Mouse (Mus musculus) kidney, embryonic 15.5 days (tissue): ENCODE results near the gene Galnt3. TPM values are rescaled to one million over a fixed set of nuclear protein-coding genes. Genes with fewer than 3 reads are reported as not detected.
A peak's percentile ranks its signal among the peaks of the same experiment; 100 is the strongest.

Experiments
- ATAC-seq: fragments of 200-750 bp; cut with Nextera tagmentation; replicated peaks from 2 replicates; pipeline ENCODE4 v1.8.0; 2017; ENCODE audit warnings: moderate TSS enrichment; ENCODE audit not compliant: low FRiP score
- H3K27ac ChIP-seq: fragments of 300-500 bp; sonication (generic); 2 replicates; pipeline ENCODE4 v1.5.1; 2015; ENCODE audit warnings: mild to moderate bottlenecking, inconsistent platforms
- H3K27me3 ChIP-seq: fragments of 300-500 bp; sonication (generic); 2 replicates; pipeline ENCODE4 v1.6.1; 2015; ENCODE audit warnings: inconsistent platforms
- H3K36me3 ChIP-seq: fragments of 300-500 bp; sonication (generic); 2 replicates; pipeline ENCODE4 v1.6.1; 2015; ENCODE audit warnings: inconsistent platforms
- H3K4me1 ChIP-seq: fragments of 300-500 bp; sonication (generic); 2 replicates; pipeline ENCODE4 v1.6.1; 2015; ENCODE audit warnings: inconsistent platforms
- H3K4me2 ChIP-seq: fragments of 300-500 bp; sonication (generic); 2 replicates; pipeline ENCODE4 v1.6.1; 2015; ENCODE audit warnings: moderate library complexity, mild to moderate bottlenecking, inconsistent platforms
- H3K4me3 ChIP-seq: fragments of 300-500 bp; sonication (generic); replicated peaks from 2 replicates; pipeline ENCODE4 v1.5.1; 2015; ENCODE audit warnings: mild to moderate bottlenecking, inconsistent platforms
- H3K9ac ChIP-seq: fragments of 300-500 bp; sonication (generic); 2 replicates; pipeline ENCODE4 v1.6.1; 2015; ENCODE audit warnings: mild to moderate bottlenecking, inconsistent platforms
- H3K9me3 ChIP-seq: fragments of 300-500 bp; sonication (generic); replicated peaks from 2 replicates; pipeline ENCODE4 v1.6.1; 2016; ENCODE audit warnings: inconsistent platforms
- WGBS: fragments of 180-500 bp; shearing (Covaris S2); methylation state at CpG from one replicate; pipeline ENCODE4 v1.1.7; 2015; ENCODE audit warnings: mixed read lengths; 5-methylcytosine and 5-hydroxymethylcytosine counted together
- polyA plus RNA-seq: library from polyadenylated mRNA; unstranded; fragments of >200 nt; fragmentation: Nextera tagmentation; extraction: Ambion mirVana; gene quantifications from 2 replicates; pipeline ENCODE4 v1.2.1, GENCODE M21; 2015

Galnt3 gene
- polyA plus RNA-seq = 9.8 and 12.7 TPM in 2 replicates

- H3K9ac ChIP-seq = peak within 1 kb of the TSS; percentile 67
- peak within 1 kb of the TSS; percentile 48; the same call in 1 of the 2 replicates for H3K27ac ChIP-seq
- H3K4me3 ChIP-seq = peak within 1 kb of the TSS; percentile 76
- ATAC-seq = peak; percentile 89
- H3K27me3 ChIP-seq = peaks cover 31% of the 10 kb centered on the region
- peaks cover 11% of the 10 kb centered on the region for H3K4me1 ChIP-seq
- no peaks in the 10 kb centered on the region for H3K9me3 ChIP-seq
- no peaks in the 10 kb centered on the region for H3K36me3 ChIP-seq
- H3K4me2 ChIP-seq = peak within 1 kb of the TSS; percentile 100
- under 1% methylated on average over 70 of the region's 74 CpGs for whole genome bisulfite sequencing
Measured at GRCm38 (mm10) chr2:66124591-66125271, at the start of gene Galnt3. Galnt3 (minus strand) TSS chr2:66124994.

GRCm38 (mm10) chr2:66173134-66173533, 48.3 kb upstream of the Galnt3 start:
- no peaks in the 10 kb centered on the region for H3K9me3 ChIP-seq
- no peak overlapping the region for H3K4me3 ChIP-seq
- H3K4me1 ChIP-seq = peaks cover 7% of the 10 kb centered on the region; the same call in 1 of the 2 replicates
- no peak overlapping the region for H3K9ac ChIP-seq
- no peak for ATAC-seq
- no peak overlapping the region for H3K27ac ChIP-seq
- 78% methylated on average over 5 of the region's 5 CpGs for WGBS
- H3K4me2 ChIP-seq = no peak overlapping the region
- H3K36me3 ChIP-seq = no peaks in the 10 kb centered on the region
- peaks cover 8% of the 10 kb centered on the region; the same call in 1 of the 2 replicates for H3K27me3 ChIP-seq

- Histone ChIP-seq H3K27ac (no peak overlapping the region), H3K27me3 (peaks cover 8% of the 10 kb centered on the region; the same call in 1 of the 2 replicates), H3K9me3 (no peaks in the 10 kb centered on the region), H3K4me1 (peaks cover 7% of the 10 kb centered on the region; the same call in 1 of the 2 replicates), H3K4me3 (no peak overlapping the region), H3K4me2 (peak overlapping the region; percentile 39), H3K9ac (no peak overlapping the region), H3K36me3 (no peaks in the 10 kb centered on the region)
- 58% methylated on average over 3 of the region's 3 CpGs for WGBS
- peak; percentile 90 for ATAC-seq
Measured at GRCm38 (mm10) chr2:66171643-66172042, 46.8 kb upstream of the Galnt3 start.

GRCm38 (mm10) chr2:66170721-66171120, 45.9 kb upstream of the Galnt3 start:
- 49% methylated on average over 11 of the region's 11 CpGs for WGBS
- Histone ChIP-seq H3K36me3 (no peaks in the 10 kb centered on the region), H3K4me2 (no peak overlapping the region), H3K9ac (no peak overlapping the region), H3K4me3 (no peak overlapping the region), H3K4me1 (peaks cover 7% of the 10 kb centered on the region; the same call in 1 of the 2 replicates), H3K27ac (no peak overlapping the region), H3K9me3 (no peaks in the 10 kb centered on the region), H3K27me3 (peaks cover 8% of the 10 kb centered on the region; the same call in 1 of the 2 replicates)
- no peak for ATAC-seq

GRCm38 (mm10) chr2:66165025-66165424, 40.2 kb upstream of the Galnt3 start:
- H3K27ac ChIP-seq = no peak overlapping the region
- 90% methylated on average over 8 of the region's 8 CpGs for WGBS
- H3K9me3 ChIP-seq = no peaks in the 10 kb centered on the region
- no peak for ATAC-seq
- no peak overlapping the region for H3K9ac ChIP-seq
- H3K4me1 ChIP-seq = no peaks in the 10 kb centered on the region
- H3K36me3 ChIP-seq = no peaks in the 10 kb centered on the region
- H3K4me3 ChIP-seq = no peak overlapping the region
- no peak overlapping the region for H3K4me2 ChIP-seq
- no peaks in the 10 kb centered on the region for H3K27me3 ChIP-seq

GRCm38 (mm10) chr2:66158140-66158915, 33.5 kb upstream of the Galnt3 start:
- no peak for ATAC-seq
- no peaks in the 10 kb centered on the region for H3K9me3 ChIP-seq

GRCm38 (mm10) chr2:66151436-66151835, 26.6 kb upstream of the Galnt3 start:
- no peaks in the 10 kb centered on the region for H3K36me3 ChIP-seq
- H3K4me2 ChIP-seq = no peak overlapping the region
- no peak overlapping the region for H3K9ac ChIP-seq
- no peak for ATAC-seq
- no peaks in the 10 kb centered on the region for H3K27me3 ChIP-seq
- no peaks in the 10 kb centered on the region for H3K9me3 ChIP-seq
- H3K27ac ChIP-seq = no peak overlapping the region
- no peak overlapping the region for H3K4me3 ChIP-seq
- H3K4me1 ChIP-seq = peaks cover 11% of the 10 kb centered on the region
- WGBS = 67% methylated on average over 2 of the region's 2 CpGs

More at GRCm38 (mm10) chr2:66158140-66158915, 33.5 kb upstream of the Galnt3 start:
- H3K4me2 ChIP-seq = no peak overlapping the region
- no peak overlapping the region for H3K27ac ChIP-seq
- H3K27me3 ChIP-seq = no peaks in the 10 kb centered on the region
- H3K4me3 ChIP-seq = no peak overlapping the region
- H3K9ac ChIP-seq = no peak overlapping the region
- 63% methylated on average over 7 of the region's 7 CpGs for WGBS
- no peaks in the 10 kb centered on the region for H3K36me3 ChIP-seq
- H3K4me1 ChIP-seq = no peaks in the 10 kb centered on the region

GRCm38 (mm10) chr2:66150531-66150930, 25.7 kb upstream of the Galnt3 start:
- H3K4me1 ChIP-seq = peaks cover 11% of the 10 kb centered on the region
- H3K27ac ChIP-seq = no peak overlapping the region
- no peaks in the 10 kb centered on the region for H3K9me3 ChIP-seq
- H3K9ac ChIP-seq = no peak overlapping the region
- ATAC-seq = no peak
- H3K27me3 ChIP-seq = no peaks in the 10 kb centered on the region
- H3K36me3 ChIP-seq = no peaks in the 10 kb centered on the region
- no peak overlapping the region for H3K4me3 ChIP-seq
- 18% methylated on average over 3 of the region's 3 CpGs for WGBS
- H3K4me2 ChIP-seq = no peak overlapping the region

- WGBS = 77% methylated on average over 10 of the region's 10 CpGs
- Histone ChIP-seq H3K4me1 (peaks cover 23% of the 10 kb centered on the region), H3K4me2 (no peak overlapping the region), H3K36me3 (no peaks in the 10 kb centered on the region), H3K9me3 (no peaks in the 10 kb centered on the region), H3K27me3 (no peaks in the 10 kb centered on the region), H3K4me3 (no peak overlapping the region), H3K9ac (no peak overlapping the region), H3K27ac (no peak overlapping the region)
- no peak for ATAC-seq
Measured at GRCm38 (mm10) chr2:66148654-66149230, 23.9 kb upstream of the Galnt3 start.

- no peaks in the 10 kb centered on the region for H3K27me3 ChIP-seq
- no peak overlapping the region for H3K9ac ChIP-seq
- H3K4me3 ChIP-seq = no peak overlapping the region
- no peaks in the 10 kb centered on the region for H3K36me3 ChIP-seq
- H3K4me1 ChIP-seq = peaks cover 23% of the 10 kb centered on the region
- peak; percentile 52 for ATAC-seq
- H3K27ac ChIP-seq = peak overlapping the region; percentile 80
- no peaks in the 10 kb centered on the region for H3K9me3 ChIP-seq
- 43% methylated on average over 4 of the region's 4 CpGs for WGBS
- no peak overlapping the region for H3K4me2 ChIP-seq
Measured at GRCm38 (mm10) chr2:66146473-66146872, 21.7 kb upstream of the Galnt3 start.

GRCm38 (mm10) chr2:66144770-66145169, 20.0 kb upstream of the Galnt3 start:
- Histone ChIP-seq H3K4me1 (peaks cover 18% of the 10 kb centered on the region), H3K4me3 (no peak overlapping the region), H3K27me3 (no peaks in the 10 kb centered on the region), H3K4me2 (peak overlapping the region; percentile 19; the same call in 1 of the 2 replicates), H3K36me3 (no peaks in the 10 kb centered on the region), H3K9ac (no peak overlapping the region), H3K27ac (peak overlapping the region; percentile 74), H3K9me3 (no peaks in the 10 kb centered on the region)
- WGBS = 7% methylated on average over 5 of the region's 5 CpGs
- peak; percentile 70 for ATAC-seq

- 92% methylated on average over 4 of the region's 4 CpGs for WGBS
- peaks cover 18% of the 10 kb centered on the region for H3K4me1 ChIP-seq
- H3K36me3 ChIP-seq = no peaks in the 10 kb centered on the region
- H3K4me2 ChIP-seq = no peak overlapping the region
- H3K9ac ChIP-seq = no peak overlapping the region
- no peaks in the 10 kb centered on the region for H3K9me3 ChIP-seq
- no peak for ATAC-seq
- no peak overlapping the region for H3K4me3 ChIP-seq
- no peaks in the 10 kb centered on the region for H3K27me3 ChIP-seq
- no peak overlapping the region for H3K27ac ChIP-seq
Measured at GRCm38 (mm10) chr2:66143284-66143683, 18.5 kb upstream of the Galnt3 start.
